Mouse (Mus musculus) cerebellum, adult 2 months (tissue): ENCODE data around the gene Limk2.

Experiments
- CTCF ChIP-seq: fragments of 200-500 bp; IDR thresholded peaks from 2 replicates; pipeline ENCODE4 v1.5.1; 2011; ENCODE audit warnings: low read depth, mild to moderate bottlenecking, control low read depth, low read length, moderate library complexity, borderline replicate concordance; ENCODE audit not compliant: insufficient read depth
- POLR2A ChIP-seq: fragments of 200-500 bp; IDR thresholded peaks from 2 replicates; pipeline ENCODE4 v1.6.1; 2011; ENCODE audit warnings: low read length, control low read depth, borderline replicate concordance; ENCODE audit not compliant: insufficient read depth

- TF ChIP-seq POLR2A: no peak
- no peak for TF ChIP-seq CTCF
These were observed 46.1 kb downstream of the Limk2 start for GRCm38 (mm10) chr11:3362854-3363253.
